Mouse (Mus musculus) hindlimb bud, embryonic 11.5 days (tissue): ENCODE data around the gene Gmppa.

ENCODE experiments used
- DNase-seq: peaks from one replicate; pipeline ENCODE4 v3.0.0-alpha.2; 2012; ENCODE audit warnings: low read depth, low spot score; ENCODE audit errors: extremely low spot score

Gmppa gene

DNA sequence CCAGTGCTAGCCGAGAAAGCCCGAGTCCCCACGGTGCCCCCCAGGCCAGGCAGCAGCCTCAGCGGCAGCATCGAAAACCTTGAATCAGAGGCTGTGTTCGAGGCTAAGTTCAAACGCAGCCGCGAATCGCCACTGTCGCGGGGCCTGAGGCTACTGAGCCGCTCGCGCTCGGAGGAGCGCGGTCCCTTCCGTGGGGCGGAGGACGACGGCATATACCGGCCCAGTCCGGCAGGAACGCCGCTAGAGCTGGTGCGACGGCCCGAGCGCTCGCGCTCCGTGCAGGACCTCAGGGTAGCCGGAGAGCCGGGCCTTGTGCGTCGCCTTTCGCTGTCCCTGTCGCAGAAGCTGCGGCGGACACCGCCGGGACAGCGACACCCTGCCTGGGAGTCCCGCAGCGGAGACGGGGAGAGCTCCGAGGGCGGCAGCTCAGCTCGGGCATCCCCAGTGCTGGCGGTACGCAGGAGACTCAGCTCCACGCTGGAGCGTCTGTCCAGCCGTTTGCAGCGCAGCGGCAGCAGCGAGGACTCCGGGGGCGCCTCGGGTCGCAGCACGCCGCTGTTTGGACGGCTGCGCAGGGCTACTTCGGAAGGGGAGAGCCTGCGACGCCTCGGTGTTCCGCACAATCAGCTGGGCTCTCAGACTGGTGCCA lies 12.8 kb upstream of the Gmppa start:
- DNase-seq = no peak

DNA sequence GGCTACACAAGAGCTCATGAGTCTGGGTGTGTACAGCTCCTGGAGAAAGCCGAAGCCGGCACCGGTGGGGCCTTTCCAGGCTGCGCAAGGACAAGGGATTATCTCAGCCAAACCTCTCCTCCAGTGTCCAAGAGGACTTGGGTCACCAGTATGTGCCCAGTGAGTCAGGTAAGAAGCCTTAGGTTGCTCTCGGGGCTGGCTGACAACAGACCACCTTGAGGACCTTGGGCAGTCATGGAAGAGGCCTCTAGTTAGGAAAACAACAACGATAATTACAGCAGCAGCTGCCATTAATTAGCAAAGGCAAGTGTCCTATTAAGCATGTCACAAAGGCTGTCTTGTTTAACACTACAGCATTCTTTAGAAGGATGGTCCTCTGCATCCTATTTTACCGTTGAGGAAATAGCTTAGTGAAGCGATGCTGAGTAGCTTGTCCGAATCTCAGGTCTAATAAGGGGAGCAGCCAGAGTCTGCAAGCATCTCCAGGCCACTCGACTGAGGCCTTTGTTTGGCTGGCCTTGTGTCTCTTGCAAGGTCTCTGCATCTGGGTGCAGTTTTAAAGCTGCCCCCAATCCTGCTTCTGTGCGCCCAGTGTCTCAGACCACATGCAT lies 11.8 kb upstream of the Gmppa start:
- no peak for DNase-seq

DNA sequence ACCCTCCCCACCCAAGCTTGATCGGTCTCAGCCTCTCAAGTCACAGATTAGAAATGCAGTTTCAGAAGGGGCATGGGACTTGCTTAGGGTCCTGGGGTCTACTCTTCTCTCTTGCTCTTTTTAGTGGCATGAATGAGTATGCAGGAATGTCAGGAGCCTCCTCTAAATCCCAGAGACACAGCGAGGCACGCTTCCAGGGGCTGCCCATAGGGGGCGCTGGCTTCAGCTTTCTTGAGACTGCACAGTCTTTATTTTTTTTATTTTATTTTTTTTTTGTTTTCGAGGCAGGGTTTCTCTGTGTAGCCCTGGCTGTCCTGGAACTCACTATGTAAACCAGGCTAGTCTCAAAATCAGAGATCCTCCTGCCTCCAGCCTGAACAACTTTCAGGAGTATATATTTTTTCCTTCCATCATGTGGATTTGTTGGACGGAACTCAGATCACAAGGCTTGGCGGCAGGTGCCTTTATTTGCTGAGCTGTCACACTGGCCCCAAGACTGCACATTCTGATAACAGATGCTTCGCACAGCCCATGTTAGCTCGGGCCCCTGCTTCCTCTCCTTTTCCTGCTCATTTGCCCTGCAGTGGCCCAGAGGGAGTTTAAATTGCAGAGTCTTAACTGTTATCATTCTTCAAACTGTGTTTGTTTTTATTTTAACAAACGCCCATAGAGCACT lies 9.8 kb upstream of the Gmppa start:
- no peak for DNase-seq

DNA sequence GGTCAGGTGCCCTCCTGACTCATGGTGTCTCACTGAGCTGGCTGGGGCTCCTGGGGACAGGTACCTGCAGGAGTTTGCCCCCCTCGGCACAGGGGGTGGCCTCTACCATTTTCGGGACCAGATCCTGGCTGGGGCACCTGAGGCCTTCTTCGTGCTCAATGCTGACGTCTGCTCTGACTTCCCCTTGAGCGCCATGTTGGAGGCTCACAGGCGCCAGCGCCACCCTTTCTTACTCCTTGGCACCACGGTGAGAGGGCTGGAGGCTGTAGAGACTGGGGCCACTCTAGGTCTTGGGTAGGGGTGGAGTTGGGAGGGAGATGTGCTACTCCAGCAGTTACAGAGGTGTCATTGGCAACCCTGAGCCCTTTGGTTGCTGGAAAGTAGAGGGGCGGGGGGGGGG lies 3.1 kb downstream of the Gmppa start:
- DNase-seq = no peak

DNA sequence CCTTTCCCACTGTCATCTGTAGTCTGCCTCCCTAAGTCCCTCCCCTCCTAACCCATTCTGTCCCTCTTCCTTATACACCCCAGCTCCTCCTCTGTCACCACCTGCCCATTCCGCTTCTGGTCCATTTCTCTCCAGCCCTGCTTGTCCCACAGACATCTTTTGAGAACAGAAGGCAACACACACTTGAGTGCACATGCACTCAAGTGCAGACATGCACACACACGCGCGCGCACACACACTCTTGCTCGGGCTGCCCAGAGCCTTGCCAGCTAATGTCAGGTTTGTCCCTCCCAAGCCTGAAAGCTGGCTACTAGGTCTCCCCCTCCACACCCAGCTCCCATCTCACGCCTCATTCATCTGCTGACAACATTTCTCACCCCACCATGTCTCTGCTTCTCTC lies 4.9 kb downstream of the Gmppa start:
- no peak for DNase-seq

DNA sequence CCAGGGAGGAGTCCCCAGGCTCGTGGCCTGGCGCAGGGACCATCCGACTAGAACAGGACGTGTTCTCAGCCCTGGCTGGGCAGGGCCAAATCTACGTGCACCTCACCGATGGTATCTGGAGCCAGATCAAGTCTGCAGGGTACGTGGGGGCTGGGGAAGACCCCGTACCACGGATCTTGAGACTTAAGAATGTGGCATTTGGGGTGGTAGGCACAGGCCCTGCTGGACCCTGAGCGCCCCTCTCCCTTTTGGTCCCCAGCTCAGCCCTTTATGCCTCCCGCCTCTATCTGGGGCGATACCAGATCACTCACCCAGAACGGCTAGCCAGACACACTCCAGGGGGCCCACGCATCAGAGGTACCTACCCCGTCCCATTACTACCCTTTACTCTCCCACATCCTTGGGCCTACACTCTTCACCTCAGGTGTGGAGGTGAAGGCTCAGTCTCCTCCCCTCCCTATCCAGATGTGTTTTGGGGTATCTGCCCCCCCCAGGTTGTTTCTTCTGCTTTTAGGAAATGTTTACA lies 5.8 kb downstream of the Gmppa start:
- no peak for DNase-seq

DNA sequence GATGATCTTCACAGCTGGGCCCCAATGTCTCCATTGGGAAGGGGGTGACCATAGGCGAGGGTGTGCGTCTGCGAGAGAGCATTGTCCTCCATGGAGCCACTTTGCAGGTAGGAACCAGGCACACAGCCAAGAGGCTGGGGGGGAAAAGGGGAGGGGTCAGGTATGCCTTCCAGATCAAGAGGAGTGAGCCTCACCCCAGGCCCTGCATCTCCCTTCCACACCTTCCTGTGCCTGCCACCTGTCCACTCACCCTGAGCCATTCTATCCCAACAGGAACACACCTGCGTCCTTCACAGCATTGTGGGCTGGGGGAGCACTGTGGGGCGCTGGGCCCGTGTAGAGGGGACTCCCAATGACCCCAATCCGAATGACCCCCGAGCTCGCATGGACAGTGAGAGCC lies 6.4 kb downstream of the Gmppa start:
- no peak for DNase-seq

DNA sequence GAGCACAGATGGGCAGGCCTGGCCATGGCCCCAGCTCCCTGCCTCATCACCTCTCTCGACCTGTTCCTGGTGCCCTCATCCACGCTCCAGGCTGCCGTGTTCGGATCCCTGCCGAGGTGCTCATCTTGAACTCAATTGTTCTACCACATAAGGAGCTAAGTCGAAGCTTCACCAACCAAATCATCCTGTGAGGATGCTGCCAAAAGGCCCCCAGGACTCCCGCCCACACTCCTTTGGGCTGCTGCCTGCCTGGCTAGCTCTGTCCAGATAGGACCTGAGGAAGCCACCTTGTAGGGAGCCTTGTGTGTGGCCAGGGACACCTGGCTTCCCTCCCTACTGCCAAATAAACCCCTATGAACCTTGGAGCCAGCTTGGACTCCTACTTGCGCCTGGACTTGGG lies 7.1 kb downstream of the Gmppa start:
- no peak for DNase-seq

DNA sequence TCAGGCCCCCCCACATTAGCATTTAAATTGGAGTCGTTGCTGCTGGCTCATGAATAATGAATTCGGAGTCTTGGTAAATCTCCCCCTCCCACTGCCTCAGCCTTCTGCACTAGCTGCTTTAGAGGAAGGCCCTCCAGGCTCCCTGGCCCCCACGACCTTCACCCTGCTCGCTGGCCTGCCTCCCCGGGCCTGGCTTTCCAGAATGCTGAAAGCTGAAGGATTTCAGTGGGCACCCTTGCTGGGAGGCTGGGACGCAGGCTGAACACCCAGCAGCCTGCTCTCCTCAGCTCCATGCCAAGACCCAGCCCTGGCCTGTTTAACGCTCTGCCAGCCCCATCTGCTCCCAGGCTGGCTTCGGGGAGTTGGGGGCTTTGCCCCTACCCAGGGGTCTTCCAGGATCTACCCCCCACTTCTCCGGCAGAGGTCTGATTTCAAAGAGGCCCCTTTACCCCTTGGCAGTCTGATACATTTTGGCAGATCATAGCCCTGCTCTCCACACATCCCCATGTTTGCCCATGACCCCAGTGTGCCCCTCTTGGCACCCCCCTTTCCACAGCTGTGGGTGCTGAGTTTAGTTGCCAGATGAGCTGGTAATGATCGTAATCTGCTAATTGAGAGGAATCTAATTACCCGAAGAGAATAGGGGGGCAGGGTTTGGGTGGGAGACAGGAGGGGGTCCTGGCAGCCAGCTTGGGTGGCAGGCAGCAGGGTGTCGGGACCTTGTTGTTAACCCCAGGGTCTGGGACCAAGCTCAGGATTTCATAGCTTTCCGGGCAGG lies 7.7 kb downstream of the Gmppa start:
- DNase-seq = no peak

DNA sequence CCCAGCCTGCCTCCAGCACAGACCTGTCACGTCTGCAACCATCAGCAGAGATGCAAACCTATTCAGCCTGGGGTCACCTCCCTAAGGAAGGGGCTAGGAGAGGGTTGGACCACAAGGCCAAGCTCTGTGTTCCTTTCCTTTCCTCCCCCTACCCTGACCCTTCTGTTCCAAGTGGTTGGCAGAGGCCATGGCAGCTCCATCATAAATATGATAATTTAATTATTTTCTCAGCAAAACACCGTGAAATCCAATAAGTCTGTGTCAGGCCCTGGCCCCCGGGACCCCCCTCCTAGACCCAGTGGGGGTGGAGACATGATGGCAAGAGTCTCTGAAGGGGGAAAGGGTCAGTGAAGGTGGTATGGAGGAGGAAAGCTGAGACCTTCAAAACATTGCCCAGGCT lies 8.5 kb downstream of the Gmppa start:
- DNase-seq = no peak

DNA sequence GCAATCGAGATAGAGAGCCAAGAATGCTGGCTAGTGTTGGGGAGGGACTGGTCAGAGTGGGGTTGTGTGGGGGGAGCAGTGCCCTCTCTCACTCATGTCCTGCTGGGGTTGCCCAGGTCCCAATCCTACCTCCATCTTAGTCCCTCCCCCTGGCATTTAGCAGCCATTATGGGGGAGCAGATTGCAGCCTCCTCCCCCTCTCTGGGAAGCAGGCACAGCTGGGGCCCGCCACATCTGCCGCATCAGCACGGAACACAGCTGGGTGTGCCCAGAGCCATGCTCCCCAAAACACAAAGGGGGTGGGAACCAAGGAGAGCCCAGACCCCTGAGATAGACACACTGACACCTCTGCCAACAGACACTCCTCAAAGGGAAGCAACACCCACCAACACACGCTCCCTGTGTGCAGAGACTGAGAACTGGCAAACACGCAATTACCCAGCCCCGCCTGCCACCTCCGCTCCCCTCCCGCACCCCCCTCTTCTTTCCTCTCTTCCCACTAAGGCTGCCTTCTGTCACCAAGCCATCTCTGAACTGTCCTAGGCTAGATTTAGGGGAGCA lies 9.5 kb downstream of the Gmppa start:
- no peak for DNase-seq

DNA sequence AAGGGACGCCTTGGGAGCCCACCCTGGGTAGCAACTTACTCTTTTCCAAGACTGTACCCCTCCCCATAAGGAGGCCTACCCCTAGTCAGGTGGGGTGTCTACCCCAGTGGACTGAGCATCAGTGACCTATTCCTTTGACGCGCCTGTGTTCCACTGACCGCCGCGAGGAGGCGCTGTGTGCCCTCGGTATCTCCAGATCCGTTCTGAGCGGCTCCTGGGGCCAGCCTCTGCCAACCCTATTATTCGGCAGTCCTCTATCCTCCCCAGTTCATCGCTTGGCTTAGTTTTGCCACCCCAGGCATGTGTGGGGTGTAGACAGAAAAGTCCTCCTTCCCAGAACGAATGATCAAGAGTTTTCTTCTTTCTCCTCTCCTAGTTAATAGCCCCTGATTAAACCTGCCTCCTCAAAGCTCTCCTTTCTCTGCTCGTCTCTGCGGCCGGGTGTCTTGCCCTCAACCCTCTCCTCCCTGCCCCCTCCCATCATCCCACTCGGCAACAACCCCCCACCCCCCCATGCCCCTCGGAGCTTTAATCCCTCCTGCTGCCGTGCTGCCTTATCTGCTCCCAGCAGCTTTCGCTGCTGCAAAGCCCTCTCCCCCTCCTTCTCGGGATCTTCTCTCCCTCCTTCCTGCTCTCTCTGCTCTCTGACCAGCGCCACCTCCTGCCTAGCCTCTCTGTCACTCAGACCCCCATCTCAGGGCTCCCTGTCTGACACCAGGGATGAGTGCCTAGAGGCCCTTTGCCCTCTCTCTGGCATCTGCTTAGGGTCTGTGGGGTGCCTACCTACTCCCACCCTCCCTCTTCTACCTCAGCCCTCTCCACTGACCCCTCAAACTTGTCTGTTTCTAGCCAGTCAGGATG lies 10.3 kb downstream of the Gmppa start:
- no peak for DNase-seq

DNA sequence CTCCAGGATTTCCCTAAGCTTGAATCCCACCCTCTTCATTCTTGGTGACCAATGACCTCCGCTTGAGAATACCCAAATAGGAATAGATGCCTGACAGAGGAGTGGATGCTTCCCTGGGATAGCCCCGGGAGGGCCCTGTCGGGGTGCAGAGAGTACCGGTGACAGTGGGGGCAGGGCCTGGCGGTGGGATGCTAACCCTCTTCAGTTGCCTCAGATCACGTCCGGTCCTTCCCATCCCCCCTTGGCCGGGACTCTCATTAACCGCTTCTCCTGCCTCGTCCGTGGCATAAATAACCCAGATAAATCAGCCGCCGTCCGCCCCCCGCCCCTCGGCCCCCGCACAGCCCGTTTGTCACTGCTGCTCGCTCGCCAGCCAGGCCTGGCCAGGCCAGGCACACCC lies 10.9 kb downstream of the Gmppa start:
- DNase-seq = no peak

DNA sequence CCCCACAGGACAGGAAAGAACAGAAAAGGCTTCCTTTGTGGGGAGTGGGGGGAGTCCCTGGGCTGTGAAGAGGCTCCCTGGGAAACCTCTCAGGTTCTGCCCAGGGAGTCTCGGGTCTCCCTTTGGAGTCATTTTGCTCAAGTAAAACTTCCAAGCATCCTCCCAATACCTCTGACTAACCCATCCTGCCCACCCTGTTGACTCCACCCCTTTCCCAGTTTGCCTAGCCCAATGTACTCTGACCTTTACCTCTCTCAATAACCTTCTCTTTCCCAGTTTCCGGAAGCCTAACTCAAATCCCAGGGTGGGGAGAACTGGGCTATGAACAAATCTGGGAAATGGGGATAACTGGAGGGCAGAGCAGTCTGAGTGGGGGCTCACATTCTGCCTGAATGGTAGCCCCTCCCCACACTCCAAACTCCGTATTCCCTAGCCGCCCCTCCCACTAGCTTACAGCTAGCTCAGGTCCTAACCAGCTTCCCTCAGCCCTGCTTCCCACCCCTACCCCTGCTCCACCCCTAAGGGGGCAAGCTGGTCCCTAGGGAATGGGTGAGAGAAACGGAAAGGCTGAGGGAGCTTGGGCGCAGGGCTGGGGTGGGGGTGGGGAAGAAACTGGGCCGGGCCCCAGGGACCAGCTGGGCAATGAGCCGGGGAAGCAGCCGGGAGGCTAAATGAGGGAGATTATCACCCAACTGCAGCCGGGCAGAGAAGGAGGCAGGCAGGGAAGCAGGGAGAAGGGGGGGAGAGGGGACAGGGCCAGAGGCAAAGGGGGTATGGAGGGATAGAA lies 11.7 kb downstream of the Gmppa start:
- no peak for DNase-seq

DNA sequence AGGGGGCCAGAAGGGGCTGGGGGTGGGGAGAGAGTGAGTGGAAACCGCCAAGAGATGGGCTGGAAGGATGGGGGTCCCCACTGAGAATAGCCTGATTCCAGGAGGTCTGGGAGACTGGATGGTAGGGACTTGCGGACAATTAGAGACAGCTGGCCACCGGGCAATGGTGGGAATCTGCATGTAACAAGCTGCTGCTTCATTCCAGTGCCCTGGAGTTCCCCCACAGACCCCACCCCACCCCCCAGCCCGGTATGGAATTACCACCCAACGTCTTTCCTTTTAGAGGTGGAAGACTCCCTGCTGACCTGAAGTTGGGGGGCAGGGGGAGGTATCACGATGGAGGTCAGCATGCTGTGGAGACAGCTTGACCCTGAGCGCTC lies 12.3 kb downstream of the Gmppa start:
- DNase-seq = no peak

DNA sequence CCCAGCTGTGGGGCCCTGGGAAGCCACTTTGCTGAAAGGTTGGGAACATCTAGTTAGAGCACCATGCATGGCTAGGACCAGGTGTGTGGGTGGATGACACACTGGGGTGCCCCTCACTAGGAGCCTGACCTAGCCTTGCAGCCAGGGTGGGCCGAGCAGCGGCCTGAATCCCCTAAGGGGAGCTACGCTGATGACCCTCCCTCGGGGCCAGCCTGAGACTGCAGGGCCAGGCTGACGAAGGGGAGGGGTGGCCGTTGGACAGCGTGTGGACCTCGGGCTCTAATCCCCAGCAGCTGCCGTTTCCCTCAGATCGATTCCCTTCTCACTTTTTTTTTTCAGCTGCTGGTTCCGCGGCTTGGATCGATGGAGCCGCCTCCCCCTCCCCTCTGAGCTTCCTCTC lies 13.2 kb downstream of the Gmppa start:
- no peak for DNase-seq

DNA sequence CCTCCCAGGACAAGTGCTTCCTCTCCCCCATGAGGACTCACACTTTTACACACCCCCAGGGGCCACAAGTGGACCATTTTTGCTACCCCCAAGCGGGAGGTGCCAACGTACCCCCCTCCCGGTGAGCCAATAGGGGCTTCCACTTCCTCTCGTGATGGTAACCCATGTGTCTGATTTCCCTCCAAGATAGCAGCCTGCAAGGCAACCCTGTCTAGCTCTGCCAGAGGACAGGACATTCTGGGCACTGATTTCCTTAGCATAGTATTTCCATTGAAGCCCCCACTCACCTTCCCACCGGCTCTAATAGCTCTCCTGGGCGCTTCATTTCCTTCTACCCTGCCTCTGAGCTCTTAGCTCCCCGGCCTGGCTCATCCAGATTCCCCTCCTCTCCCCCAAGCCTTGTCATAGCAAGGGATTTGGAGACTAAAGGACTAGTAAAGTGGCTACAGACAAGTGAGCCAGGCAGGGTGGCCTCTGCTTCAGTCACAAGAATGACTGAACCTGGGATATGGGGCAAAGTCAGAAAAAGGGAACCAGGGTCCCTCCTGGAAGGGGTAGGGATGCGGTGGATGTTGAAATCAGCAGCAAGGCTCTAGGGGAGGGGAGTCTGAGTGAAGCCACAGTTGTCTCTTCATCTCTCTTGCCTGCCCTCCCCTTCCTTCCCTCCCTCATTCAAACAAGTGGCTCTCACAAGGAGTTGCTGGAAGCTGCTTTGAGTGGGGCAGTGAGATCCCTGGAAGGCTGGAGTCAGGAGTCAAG lies 13.8 kb downstream of the Gmppa start:
- DNase-seq = no peak

DNA sequence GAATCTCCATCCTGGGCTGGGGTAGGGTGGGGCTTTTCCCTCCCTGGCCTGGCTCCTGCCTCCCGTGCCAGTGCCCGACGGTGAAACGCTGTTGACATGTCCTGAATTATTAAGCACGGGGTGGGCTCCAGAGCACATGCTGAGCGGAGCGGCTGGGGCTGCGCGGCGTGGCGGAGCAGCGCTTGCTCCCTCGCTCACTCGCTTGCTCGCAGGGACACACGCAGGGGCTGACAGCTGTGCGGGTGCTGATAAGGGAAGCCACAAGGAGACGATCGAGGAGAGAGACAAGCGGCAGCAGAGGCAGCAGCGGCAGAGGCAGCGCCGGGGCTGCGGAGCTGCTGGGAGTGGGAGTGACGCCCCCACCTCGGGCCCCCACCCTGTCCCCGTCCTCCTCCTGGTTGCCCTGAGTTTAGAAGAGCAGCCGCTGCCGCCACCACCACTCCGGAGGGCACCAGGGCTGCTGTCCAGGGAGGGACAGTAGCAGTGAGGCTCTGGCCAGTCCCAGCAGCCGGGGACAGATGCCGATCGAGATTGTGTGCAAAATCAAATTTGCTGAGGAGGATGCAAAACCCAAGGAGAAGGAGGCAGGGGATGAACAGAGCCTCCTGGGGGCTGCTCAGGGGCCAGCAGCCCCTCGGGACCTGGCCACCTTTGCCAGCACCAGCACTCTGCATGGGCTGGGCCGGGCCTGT lies 14.7 kb downstream of the Gmppa start, which contains the start of gene Asic4:
Gene Asic4, plus strand, starts transcription at position 123 of the 692 bp plus-strand sequence.
- DNase-seq = no peak
